Mouse (Mus musculus) liver, embryonic 11.5 days (tissue): Measurements from ENCODE around the gene Gcnt4. TPM values are rescaled to one million over a fixed set of nuclear protein-coding genes. Genes with fewer than 3 reads are reported as not detected.

Experiments used
- ATAC-seq: fragments of 200-750 bp; cut with Nextera tagmentation; replicated peaks from 2 replicates; pipeline ENCODE4 v1.8.0; 2017; ENCODE audit warnings: moderate number of reproducible peaks, mild to moderate bottlenecking, moderate TSS enrichment, moderate library complexity; ENCODE audit not compliant: low FRiP score
- DNase-seq: peaks from one replicate; pipeline ENCODE4 v3.0.0-alpha.2; 2017; ENCODE audit warnings: low spot score
- H3K27ac ChIP-seq: fragments of 300-500 bp; sonication (generic); 2 replicates; pipeline ENCODE4 v1.5.1; 2014; ENCODE audit warnings: mild to moderate bottlenecking, low read depth, low read length, control low read depth
- H3K27me3 ChIP-seq: fragments of 300-500 bp; sonication (generic); replicated peaks from 2 replicates; pipeline ENCODE4 v1.6.1; 2014; ENCODE audit warnings: low read length, mixed read lengths; ENCODE audit not compliant: control insufficient read depth, insufficient read depth
- H3K36me3 ChIP-seq: fragments of 300-500 bp; sonication (generic); 2 replicates; pipeline ENCODE4 v1.6.1; 2014; ENCODE audit warnings: mild to moderate bottlenecking, low read length, moderate library complexity, mixed read lengths; ENCODE audit not compliant: control insufficient read depth, insufficient read depth
- H3K4me1 ChIP-seq: fragments of 300-500 bp; sonication (generic); replicated peaks from 2 replicates; pipeline ENCODE4 v1.6.1; 2014; ENCODE audit warnings: low read length, mixed read lengths; ENCODE audit not compliant: control insufficient read depth, insufficient read depth
- H3K4me2 ChIP-seq: fragments of 300-500 bp; sonication (generic); 2 replicates; pipeline ENCODE4 v1.6.1; 2014; ENCODE audit warnings: mild to moderate bottlenecking, control low read depth, moderate library complexity
- H3K4me3 ChIP-seq: fragments of 300-500 bp; sonication (generic); 2 replicates; pipeline ENCODE4 v1.5.1; 2014; ENCODE audit warnings: low read depth, low read length, control low read depth
- H3K9ac ChIP-seq: fragments of 300-500 bp; sonication (generic); 2 replicates; pipeline ENCODE4 v1.6.1; 2014; ENCODE audit warnings: low read depth, low read length, control low read depth
- H3K9me3 ChIP-seq: fragments of 300-500 bp; sonication (generic); 2 replicates; pipeline ENCODE4 v1.6.1; 2016; ENCODE audit warnings: low read length, inconsistent platforms, mixed read lengths; ENCODE audit not compliant: control insufficient read depth
- WGBS: fragments of 180-500 bp; shearing (Covaris S2); extraction: QIAGEN DNeasy Blood & Tissue Kit; methylation state at CpG from one replicate; pipeline ENCODE4 v1.1.7; 2014; 5-methylcytosine and 5-hydroxymethylcytosine counted together
- polyA plus RNA-seq: library from polyadenylated mRNA; unstranded; fragments of >200 nt; fragmentation: Nextera tagmentation; extraction: Ambion mirVana; gene quantifications from 2 replicates; pipeline ENCODE4 v1.2.1, GENCODE M21; 2014

The Gcnt4 gene
- polyA plus RNA-seq, 1 experiment from 2014 or later, result 0.70 TPM

- WGBS, result under 1% methylated on average over 51 of the region's 53 CpGs
- peak; percentile 49 for DNase-seq
- Histone ChIP-seq H3K27me3 (peaks cover 38% of the 10 kb centered on the region), H3K4me1 (no peaks in the 10 kb centered on the region), H3K4me3 (peak overlapping the region; percentile 72), H3K9me3 (no peaks in the 10 kb centered on the region), H3K36me3 (no peaks in the 10 kb centered on the region), H3K9ac (peak overlapping the region; percentile 53), H3K4me2 (peak overlapping the region; percentile 98), H3K27ac (no peak overlapping the region)
- peak; percentile 15; the same call in 1 of the 2 replicates for ATAC-seq
Observed at GRCm38 (mm10) chr13:96924985-96925745, 676 bp downstream of the Gcnt4 start.

- Histone ChIP-seq H3K9ac (no peak overlapping the region), H3K27ac (no peak overlapping the region), H3K27me3 (peaks cover 38% of the 10 kb centered on the region), H3K36me3 (no peaks in the 10 kb centered on the region), H3K4me3 (no peak overlapping the region), H3K4me2 (peak overlapping the region; percentile 98; the same call in 1 of the 2 replicates), H3K4me1 (no peaks in the 10 kb centered on the region), H3K9me3 (no peaks in the 10 kb centered on the region)
- WGBS, result 40% methylated on average over 10 of the region's 10 CpGs
- ATAC-seq (no peak), DNase-seq (no peak)
Observed at GRCm38 (mm10) chr13:96925991-96926725, 1.7 kb downstream of the Gcnt4 start.

- Histone ChIP-seq H3K4me2 (no peak overlapping the region), H3K27me3 (peaks cover 38% of the 10 kb centered on the region)
Observed at GRCm38 (mm10) chr13:96927781-96928180, 3.3 kb downstream of the Gcnt4 start.

GRCm38 (mm10) chr13:96928432-96929039, 4.0 kb downstream of the Gcnt4 start:
- no peak for ATAC-seq
- Histone ChIP-seq H3K27ac (no peak overlapping the region), H3K9ac (no peak overlapping the region), H3K4me1 (no peaks in the 10 kb centered on the region), H3K4me3 (no peak overlapping the region), H3K27me3 (peaks cover 38% of the 10 kb centered on the region), H3K9me3 (no peaks in the 10 kb centered on the region), H3K4me2 (no peak overlapping the region), H3K36me3 (no peaks in the 10 kb centered on the region)
- 72% methylated on average over 8 of the region's 8 CpGs for WGBS
- no peak for DNase-seq

More at GRCm38 (mm10) chr13:96927781-96928180, 3.3 kb downstream of the Gcnt4 start:
- no peak for DNase-seq
- no peaks in the 10 kb centered on the region for H3K9me3 ChIP-seq
- H3K4me1 ChIP-seq, result no peaks in the 10 kb centered on the region
- H3K9ac ChIP-seq, result no peak overlapping the region
- H3K27ac ChIP-seq, result no peak overlapping the region
- no peaks in the 10 kb centered on the region for H3K36me3 ChIP-seq
- WGBS, result 88% methylated on average over 1 of the region's 1 CpGs
- no peak for ATAC-seq
- H3K4me3 ChIP-seq, result no peak overlapping the region

- no peak overlapping the region for H3K27ac ChIP-seq
- no peak overlapping the region for H3K9ac ChIP-seq
- no peaks in the 10 kb centered on the region for H3K4me1 ChIP-seq
- H3K4me2 ChIP-seq, result no peak overlapping the region
- H3K9me3 ChIP-seq, result no peaks in the 10 kb centered on the region
- no peak overlapping the region for H3K4me3 ChIP-seq
- ATAC-seq (no peak), DNase-seq (no peak)
- no peaks in the 10 kb centered on the region; the same call in 1 of the 2 replicates for H3K27me3 ChIP-seq
- 80% methylated on average over 5 of the region's 5 CpGs for WGBS
- no peaks in the 10 kb centered on the region for H3K36me3 ChIP-seq
Observed at GRCm38 (mm10) chr13:96932745-96933144, 8.3 kb downstream of the Gcnt4 start.

- no peak for ATAC-seq
- H3K4me2 ChIP-seq, result no peak overlapping the region
Observed at GRCm38 (mm10) chr13:96933367-96933766, 8.9 kb downstream of the Gcnt4 start.

GRCm38 (mm10) chr13:96936173-96936777, 11.8 kb downstream of the Gcnt4 start:
- H3K27ac ChIP-seq, result no peak overlapping the region
- 70% methylated on average over 6 of the region's 6 CpGs for WGBS
- ATAC-seq, result no peak

More at GRCm38 (mm10) chr13:96933367-96933766, 8.9 kb downstream of the Gcnt4 start:
- no peaks in the 10 kb centered on the region; the same call in 1 of the 2 replicates for H3K27me3 ChIP-seq
- H3K9me3 ChIP-seq, result no peaks in the 10 kb centered on the region
- H3K36me3 ChIP-seq, result no peaks in the 10 kb centered on the region
- no peak overlapping the region for H3K27ac ChIP-seq
- no peak for DNase-seq
- WGBS, result 63% methylated on average over 8 of the region's 8 CpGs
- H3K4me1 ChIP-seq, result no peaks in the 10 kb centered on the region
- no peak overlapping the region for H3K4me3 ChIP-seq
- no peak overlapping the region for H3K9ac ChIP-seq

GRCm38 (mm10) chr13:96937059-96937558, 12.6 kb downstream of the Gcnt4 start:
- no peak overlapping the region for H3K27ac ChIP-seq
- H3K4me3 ChIP-seq, result no peak overlapping the region
- no peaks in the 10 kb centered on the region for H3K27me3 ChIP-seq
- DNase-seq (no peak), ATAC-seq (no peak)
- no peaks in the 10 kb centered on the region for H3K36me3 ChIP-seq
- H3K4me1 ChIP-seq, result no peaks in the 10 kb centered on the region
- WGBS, result 72% methylated on average over 10 of the region's 10 CpGs
- H3K9ac ChIP-seq, result no peak overlapping the region
- no peak overlapping the region for H3K4me2 ChIP-seq
- no peaks in the 10 kb centered on the region for H3K9me3 ChIP-seq

More at GRCm38 (mm10) chr13:96936173-96936777, 11.8 kb downstream of the Gcnt4 start:
- no peaks in the 10 kb centered on the region for H3K9me3 ChIP-seq
- H3K4me1 ChIP-seq, result no peaks in the 10 kb centered on the region
- H3K27me3 ChIP-seq, result no peaks in the 10 kb centered on the region
- H3K36me3 ChIP-seq, result no peaks in the 10 kb centered on the region
- H3K4me2 ChIP-seq, result no peak overlapping the region
- no peak overlapping the region for H3K9ac ChIP-seq
- no peak for DNase-seq
- H3K4me3 ChIP-seq, result no peak overlapping the region
